Mouse (Mus musculus) hindbrain, embryonic 14.5 days (tissue): Measurements from ENCODE around the gene Trim39. TPM values are rescaled to one million over a fixed set of nuclear protein-coding genes. Genes with fewer than 3 reads are reported as not detected.

Experiments
- polyA plus RNA-seq: library from polyadenylated mRNA; unstranded; fragments of >200 nt; fragmentation: Nextera tagmentation; extraction: Ambion mirVana; gene quantifications from 2 replicates; pipeline ENCODE4 v1.2.1, GENCODE M21; 2014

Gene Trim39
- polyA plus RNA-seq, 1 experiment from 2014 or later: 19.7 TPM

Other genes starting within 250 kb of the Trim39 start
- gene H2-T23, start 239.4 kb downstream of the Trim39 start, polyA plus RNA-seq: 3.0 and 4.1 TPM in 2 replicates
- gene H2-T22, start 229.5 kb downstream of the Trim39 start, polyA plus RNA-seq: 7.2 and 8.0 TPM in 2 replicates
- not detected in 2 replicates for gene Gm6034, start 229.3 kb downstream of the Trim39 start, polyA plus RNA-seq
- gene Gm11127, start 213.9 kb downstream of the Trim39 start, polyA plus RNA-seq: 0.25 TPM in 1 of 2 replicates, not detected in the other
- not detected in 2 replicates for gene Gm19684, start 150.6 kb downstream of the Trim39 start, polyA plus RNA-seq
- not detected in 2 replicates for gene Gm7030, start 142.8 kb downstream of the Trim39 start, polyA plus RNA-seq
- not detected in 2 replicates for gene Gm8909, start 103.7 kb downstream of the Trim39 start, polyA plus RNA-seq
- not detected in 2 replicates for gene H2-T3, start 82.0 kb downstream of the Trim39 start, polyA plus RNA-seq
- 132 and 151 TPM in 2 replicates for gene Rpp21, start 14.2 kb downstream of the Trim39 start, polyA plus RNA-seq
- 0.18 and 0.23 TPM in 2 replicates for gene H2-M10.2, start 14.2 kb upstream of the Trim39 start, polyA plus RNA-seq
- gene H2-M10.1, start 53.9 kb upstream of the Trim39 start, polyA plus RNA-seq: not detected in 2 replicates
- not detected in 2 replicates for gene H2-M10.3, start 96.2 kb upstream of the Trim39 start, polyA plus RNA-seq
- gene H2-M10.4, start 190.1 kb upstream of the Trim39 start, polyA plus RNA-seq: not detected in 2 replicates